Comparison of ENCODE assay signal across 8 mouse cellular contexts in genomic region chr9:108661677-108662612, GRCm38 (mm10). TPM values are rescaled to one million over a fixed set of nuclear protein-coding genes. Genes with fewer than 3 reads are reported as not detected.
DNase-seq lines count a peak whose midpoint lies in the region; ATAC-seq lines count a peak whose summit lies in the region.

Gene Slc25a20 (plus strand): TSS chr9:108662088.

- no peak within 1 kb of the TSS for H3K27ac ChIP-seq in hindbrain, embryonic 13.5 days

- peak; percentile 88 for DNase-seq in NIH3T3 (ENCODE audit: low read depth)
- peak; percentile 65 to 79 for DNase-seq in cerebellum, postnatal 14 days
- peak; percentile 42 to 52 for DNase-seq in frontal cortex, postnatal 14 days (ENCODE audit: low spot score in 2 of 2)
- DNase-seq in layer of hippocampus, postnatal 36 days, result peak; percentile 67 to 71
- peak; percentile 93 for DNase-seq in lung, postnatal 36 days
- peak; percentile 91 for DNase-seq in retina, postnatal 1 day
- peak; percentile 83 to 84 for DNase-seq in urinary bladder, adult 18-20 months (ENCODE audit: low spot score in 2 of 2)

- no peaks in the 10 kb centered on the region for H3K27me3 ChIP-seq in hindbrain, embryonic 13.5 days

- H3K9ac ChIP-seq in hindbrain, embryonic 13.5 days, result peak within 1 kb of the TSS; percentile 75

- H3K4me3 ChIP-seq in hindbrain, embryonic 13.5 days, result peak within 1 kb of the TSS; percentile 67

- 3% methylated on average over 35 of the region's 37 CpGs for WGBS in hindbrain, embryonic 13.5 days

- H3K4me1 ChIP-seq in hindbrain, embryonic 13.5 days (replicated peaks), result peaks cover 13% of the 10 kb centered on the region

- peak within 1 kb of the TSS; percentile 70 for H3K4me2 ChIP-seq in hindbrain, embryonic 13.5 days

- peaks cover 5% of the 10 kb centered on the region; the same call in 1 of the 2 replicates for H3K36me3 ChIP-seq in hindbrain, embryonic 13.5 days

- peak; percentile 88 for ATAC-seq in hindbrain, embryonic 13.5 days (ENCODE audit: low FRiP score)

- no peaks in the 10 kb centered on the region for H3K9me3 ChIP-seq in hindbrain, embryonic 13.5 days

RNA-seq across cellular contexts. Expression of gene Slc25a20, which starts in this region (rescaled TPM):
- 45.0 and 45.5 TPM in 2 replicates for polyA plus RNA-seq in hindbrain, embryonic 13.5 days (2015; fragmentation: Nextera tagmentation; extraction: Ambion mirVana)
- 10 to 100 TPM; 15.7 to 17.5 TPM for total RNA-seq in layer of hippocampus, postnatal 36 days (2021)
